Mouse (Mus musculus): Measurements from ENCODE around the gene Gm20431. TPM values are rescaled to one million over a fixed set of nuclear protein-coding genes. Genes with fewer than 3 reads are reported as not detected.

Gm20431 gene
- total and polyA plus RNA-seq, 2 experiments from 2014 or later: 9.8 to 10.7 TPM

GRCm38 (mm10) chr2:167642164-167642563 lies 19.1 kb downstream of the Gm20431 start:
- no peaks in the 10 kb centered on the region for H3K36me3 ChIP-seq (ENCODE audit: insufficient read depth, low read length)
- H3K4me3 ChIP-seq (ENCODE audit: low read length): no peak overlapping the region
- no peak overlapping the region for H3K9ac ChIP-seq (replicated peaks; ENCODE audit: low read length)
- DNase-seq (ENCODE audit: low spot score) (no peak), ATAC-seq (no peak)
- 88% methylated on average over 6 of the region's 6 CpGs for WGBS
- H3K27ac ChIP-seq: no peak overlapping the region
- H3K9me3 ChIP-seq (ENCODE audit: low read length): no peaks in the 10 kb centered on the region
- no peaks in the 10 kb centered on the region for H3K4me1 ChIP-seq (ENCODE audit: insufficient read depth, low read length)
- TF ChIP-seq CTCF (IDR thresholded peaks at IDR 0.05; ENCODE audit: low read depth): no peak
- no peak overlapping the region for H3K4me2 ChIP-seq (ENCODE audit: low read depth, low read length)
- no peaks in the 10 kb centered on the region for H3K27me3 ChIP-seq (ENCODE audit: insufficient read depth, low read length)

GRCm38 (mm10) chr2:167641337-167641736 lies 20.0 kb downstream of the Gm20431 start:
- Histone ChIP-seq H3K27ac (no peak overlapping the region), H3K9me3 (ENCODE audit: low read length) (no peaks in the 10 kb centered on the region), H3K4me3 (ENCODE audit: low read length) (no peak overlapping the region), H3K9ac (replicated peaks; ENCODE audit: low read length) (no peak overlapping the region), H3K36me3 (ENCODE audit: insufficient read depth, low read length) (no peaks in the 10 kb centered on the region), H3K27me3 (ENCODE audit: insufficient read depth, low read length) (no peaks in the 10 kb centered on the region), H3K4me2 (ENCODE audit: low read depth, low read length) (no peak overlapping the region), H3K4me1 (ENCODE audit: insufficient read depth, low read length) (no peaks in the 10 kb centered on the region)
- no peak for DNase-seq (ENCODE audit: low spot score)
- WGBS: 50% methylated on average over 8 of the region's 8 CpGs
- no peak for ATAC-seq
- TF ChIP-seq CTCF (IDR thresholded peaks at IDR 0.05; ENCODE audit: low read depth): peak; percentile 66

- no peak for DNase-seq (ENCODE audit: low spot score)
- TF ChIP-seq CTCF (IDR thresholded peaks at IDR 0.05; ENCODE audit: low read depth): peak; percentile 71
- Histone ChIP-seq H3K4me3 (ENCODE audit: low read length) (no peak overlapping the region), H3K4me2 (ENCODE audit: low read depth, low read length) (no peak overlapping the region), H3K27me3 (ENCODE audit: insufficient read depth, low read length) (no peaks in the 10 kb centered on the region), H3K4me1 (ENCODE audit: insufficient read depth, low read length) (no peaks in the 10 kb centered on the region), H3K27ac (no peak overlapping the region), H3K36me3 (ENCODE audit: insufficient read depth, low read length) (no peaks in the 10 kb centered on the region), H3K9me3 (ENCODE audit: low read length) (no peaks in the 10 kb centered on the region), H3K9ac (replicated peaks; ENCODE audit: low read length) (no peak overlapping the region)
- 81% methylated on average over 3 of the region's 3 CpGs for whole genome bisulfite sequencing
- ATAC-seq: no peak
These were observed 21.0 kb downstream of the Gm20431 start for GRCm38 (mm10) chr2:167640279-167640678.

- Histone ChIP-seq H3K27ac (no peak overlapping the region), H3K36me3 (ENCODE audit: insufficient read depth, low read length) (no peaks in the 10 kb centered on the region), H3K4me2 (ENCODE audit: low read depth, low read length) (peak overlapping the region; percentile 52), H3K4me3 (ENCODE audit: low read length) (peak overlapping the region; percentile 22), H3K9me3 (ENCODE audit: low read length) (no peaks in the 10 kb centered on the region), H3K27me3 (ENCODE audit: insufficient read depth, low read length) (no peaks in the 10 kb centered on the region), H3K9ac (replicated peaks; ENCODE audit: low read length) (no peak overlapping the region), H3K4me1 (ENCODE audit: insufficient read depth, low read length) (peaks cover 11% of the 10 kb centered on the region)
- no peak for ATAC-seq
- 83% methylated on average over 7 of the region's 7 CpGs for WGBS
- no peak for TF ChIP-seq CTCF (IDR thresholded peaks at IDR 0.05; ENCODE audit: low read depth)
- no peak for DNase-seq (ENCODE audit: low spot score)
These were observed 26.3 kb downstream of the Gm20431 start for GRCm38 (mm10) chr2:167634865-167635512.

- ATAC-seq (peak; percentile 74), DNase-seq (ENCODE audit: low spot score) (peak; percentile 100)
- Histone ChIP-seq H3K4me3 (ENCODE audit: low read length) (peak overlapping the region; percentile 22), H3K36me3 (ENCODE audit: insufficient read depth, low read length) (no peaks in the 10 kb centered on the region), H3K9ac (replicated peaks; ENCODE audit: low read length) (peak overlapping the region; percentile 35; the same call in 1 of the 2 replicates), H3K4me1 (ENCODE audit: insufficient read depth, low read length) (peaks cover 17% of the 10 kb centered on the region), H3K4me2 (ENCODE audit: low read depth, low read length) (peak overlapping the region; percentile 52), H3K27ac (peak overlapping the region; percentile 73), H3K27me3 (ENCODE audit: insufficient read depth, low read length) (no peaks in the 10 kb centered on the region), H3K9me3 (ENCODE audit: low read length) (no peaks in the 10 kb centered on the region)
- TF ChIP-seq CTCF (IDR thresholded peaks at IDR 0.05; ENCODE audit: low read depth): no peak
- WGBS: 1% methylated on average over 15 of the region's 15 CpGs
These were observed 26.9 kb downstream of the Gm20431 start for GRCm38 (mm10) chr2:167634338-167634770.

- Histone ChIP-seq H3K9me3 (ENCODE audit: low read length) (no peaks in the 10 kb centered on the region), H3K4me1 (ENCODE audit: insufficient read depth, low read length) (peaks cover 21% of the 10 kb centered on the region), H3K4me3 (ENCODE audit: low read length) (no peak overlapping the region), H3K9ac (replicated peaks; ENCODE audit: low read length) (no peak overlapping the region), H3K27me3 (ENCODE audit: insufficient read depth, low read length) (no peaks in the 10 kb centered on the region), H3K4me2 (ENCODE audit: low read depth, low read length) (no peak overlapping the region), H3K36me3 (ENCODE audit: insufficient read depth, low read length) (no peaks in the 10 kb centered on the region; the same call in 1 of the 2 replicates), H3K27ac (no peak overlapping the region)
- no peak for ATAC-seq
- DNase-seq (ENCODE audit: low spot score): no peak
- no peak for TF ChIP-seq CTCF (IDR thresholded peaks at IDR 0.05; ENCODE audit: low read depth)
- 88% methylated on average over 6 of the region's 6 CpGs for WGBS
These were observed 27.8 kb downstream of the Gm20431 start for GRCm38 (mm10) chr2:167633537-167633872.
